Mouse (Mus musculus) liver, adult 2 months (tissue): ENCODE measurements around the gene Shoc2. TPM values are rescaled to one million over a fixed set of nuclear protein-coding genes. Genes with fewer than 3 reads are reported as not detected.

Experiments used
- DNase-seq: peaks from one replicate; pipeline ENCODE4 v3.0.0-alpha.2; 2011; ENCODE audit warnings: low read depth, low spot score; ENCODE audit errors: extremely low read depth
- H3K27ac ChIP-seq: fragments of 200-500 bp; replicated peaks from 2 replicates; pipeline ENCODE4 v1.5.1; 2012; ENCODE audit warnings: low read depth, mild to moderate bottlenecking, control low read depth, inconsistent platforms, low read length; ENCODE audit not compliant: insufficient read depth
- H3K27me3 ChIP-seq: fragments of 200-500 bp; 2 replicates; pipeline ENCODE4 v1.6.1; 2012; ENCODE audit warnings: mild to moderate bottlenecking, moderate library complexity, low read length, inconsistent platforms; ENCODE audit not compliant: control insufficient read depth, insufficient read depth
- H3K36me3 ChIP-seq: fragments of 200-500 bp; 2 replicates; pipeline ENCODE4 v1.6.1; 2012; ENCODE audit warnings: low read length, inconsistent platforms; ENCODE audit not compliant: control insufficient read depth, insufficient read depth
- H3K4me1 ChIP-seq: fragments of 200-500 bp; 2 replicates; pipeline ENCODE4 v1.6.1; 2011; ENCODE audit warnings: low read length; ENCODE audit not compliant: control insufficient read depth, insufficient read depth
- H3K4me3 ChIP-seq: fragments of 200-500 bp; 2 replicates; pipeline ENCODE4 v1.5.1; 2011; ENCODE audit warnings: low read depth, mild to moderate bottlenecking, control low read depth, low read length, moderate library complexity; ENCODE audit not compliant: insufficient read depth
- H3K79me2 ChIP-seq: fragments of 200-500 bp; 2 replicates; pipeline ENCODE4 v1.6.1; 2012; ENCODE audit warnings: inconsistent platforms, mild to moderate bottlenecking, low read length, moderate library complexity; ENCODE audit not compliant: control insufficient read depth, insufficient read depth
- H3K9ac ChIP-seq: fragments of 200-500 bp; 2 replicates; pipeline ENCODE4 v1.6.1; 2012; ENCODE audit warnings: low read depth, mild to moderate bottlenecking, control low read depth, inconsistent platforms, low read length
- CTCF ChIP-seq: fragments of 200-500 bp; IDR thresholded peaks from 2 replicates; pipeline ENCODE4 v1.5.1; 2011; ENCODE audit warnings: low read depth, low read length, control low read depth
- POLR2A ChIP-seq: fragments of 200-500 bp; IDR thresholded peaks from 2 replicates; pipeline ENCODE4 v1.6.1; 2011; ENCODE audit warnings: low read length, control low read depth; ENCODE audit not compliant: insufficient read depth; ENCODE audit errors: extremely low read depth
- WGBS: fragments of 180-500 bp; shearing (Covaris S2); methylation state at CpG from one replicate; pipeline ENCODE4 v1.1.7; 2018; 5-methylcytosine and 5-hydroxymethylcytosine counted together
- polyA plus RNA-seq: library from polyadenylated mRNA; depleted of rRNA; stranded (reverse); fragments of >200 nt; gene quantifications from 2 replicates; pipeline ENCODE4 v1.2.3, GENCODE M21; 2012
- total RNA-seq: library from RNA; depleted of rRNA; stranded (reverse); fragments of >200 nt; gene quantifications from 2 replicates; pipeline ENCODE4 v1.2.3, GENCODE M21; 2014

Shoc2 gene
- total and polyA plus RNA-seq, 2 experiments, result 9.7 to 21.8 TPM

GRCm38 (mm10) chr19:53984628-53985027 is 40.5 kb downstream of the Shoc2 start:
- TF ChIP-seq POLR2A, result no peak
- no peak for TF ChIP-seq CTCF
- Histone ChIP-seq H3K36me3 (peaks cover 9% of the 10 kb centered on the region), H3K9ac (no peak overlapping the region), H3K27me3 (no peaks in the 10 kb centered on the region), H3K4me1 (peaks cover 3% of the 10 kb centered on the region), H3K79me2 (peaks cover 14% of the 10 kb centered on the region; the same call in 1 of the 2 replicates), H3K27ac (no peak overlapping the region), H3K4me3 (no peak overlapping the region)
- 99% methylated on average over 3 of the region's 3 CpGs for WGBS
- no peak for DNase-seq

GRCm38 (mm10) chr19:53990538-53990937 is 46.4 kb downstream of the Shoc2 start:
- TF ChIP-seq CTCF, result no peak
- no peak for TF ChIP-seq POLR2A
- Histone ChIP-seq H3K27me3 (no peaks in the 10 kb centered on the region), H3K4me3 (no peak overlapping the region), H3K27ac (no peak overlapping the region), H3K4me1 (no peaks in the 10 kb centered on the region), H3K79me2 (peaks cover 8% of the 10 kb centered on the region; the same call in 1 of the 2 replicates), H3K9ac (no peak overlapping the region), H3K36me3 (peaks cover 11% of the 10 kb centered on the region)
- DNase-seq, result no peak
- 92% methylated on average over 2 of the region's 2 CpGs for WGBS

GRCm38 (mm10) chr19:53993860-53994259 is 49.8 kb downstream of the Shoc2 start:
- peaks cover 2% of the 10 kb centered on the region; the same call in 1 of the 2 replicates for H3K79me2 ChIP-seq
- H3K4me1 ChIP-seq, result no peaks in the 10 kb centered on the region
- TF ChIP-seq POLR2A, result no peak
- TF ChIP-seq CTCF, result no peak
- H3K27me3 ChIP-seq, result no peaks in the 10 kb centered on the region
- 87% methylated on average over 3 of the region's 3 CpGs for WGBS
- H3K36me3 ChIP-seq, result peaks cover 2% of the 10 kb centered on the region; the same call in 1 of the 2 replicates
- no peak overlapping the region for H3K4me3 ChIP-seq
- no peak overlapping the region for H3K9ac ChIP-seq
- H3K27ac ChIP-seq, result no peak overlapping the region
- DNase-seq, result no peak

GRCm38 (mm10) chr19:53994276-53994675 is 50.2 kb downstream of the Shoc2 start:
- WGBS, result 93% methylated on average over 1 of the region's 1 CpGs
- Histone ChIP-seq H3K4me3 (no peak overlapping the region), H3K79me2 (peaks cover 2% of the 10 kb centered on the region; the same call in 1 of the 2 replicates), H3K4me1 (no peaks in the 10 kb centered on the region), H3K36me3 (peaks cover 2% of the 10 kb centered on the region; the same call in 1 of the 2 replicates), H3K9ac (no peak overlapping the region), H3K27ac (no peak overlapping the region), H3K27me3 (no peaks in the 10 kb centered on the region)
- TF ChIP-seq POLR2A, result no peak
- DNase-seq, result no peak

- Histone ChIP-seq H3K9ac (peak overlapping the region; percentile 31; the same call in 1 of the 2 replicates), H3K4me3 (peak overlapping the region; percentile 38; the same call in 1 of the 2 replicates), H3K79me2 (peaks cover 16% of the 10 kb centered on the region), H3K36me3 (no peaks in the 10 kb centered on the region), H3K4me1 (peaks cover 10% of the 10 kb centered on the region), H3K27me3 (no peaks in the 10 kb centered on the region), H3K27ac (peak overlapping the region; percentile 72)
- peak; percentile 90 for DNase-seq
- 16% methylated on average over 4 of the region's 4 CpGs for WGBS
- TF ChIP-seq POLR2A (no peak), CTCF (no peak)
These were observed 66.9 kb downstream of the Shoc2 start for GRCm38 (mm10) chr19:54010973-54011372.

- no peaks in the 10 kb centered on the region for H3K27me3 ChIP-seq
- H3K4me1 ChIP-seq, result peaks cover 8% of the 10 kb centered on the region
- WGBS, result 95% methylated on average over 5 of the region's 5 CpGs
- no peak overlapping the region for H3K4me3 ChIP-seq
- H3K79me2 ChIP-seq, result peaks cover 16% of the 10 kb centered on the region
- H3K36me3 ChIP-seq, result peaks cover 3% of the 10 kb centered on the region; the same call in 1 of the 2 replicates
- H3K27ac ChIP-seq, result no peak overlapping the region
- TF ChIP-seq CTCF (no peak), POLR2A (no peak)
- DNase-seq, result no peak
- H3K9ac ChIP-seq, result no peak overlapping the region
These were observed 70.9 kb downstream of the Shoc2 start for GRCm38 (mm10) chr19:54014999-54015398.
